Mouse (Mus musculus) myocyte (in vitro differentiated cells): ENCODE results near the gene Jakmip3. TPM values are rescaled to one million over a fixed set of nuclear protein-coding genes. Genes with fewer than 3 reads are reported as not detected.

Experiments used
- H3K27me3 ChIP-seq: one replicate; pipeline ENCODE4 v1.6.1; 2011; ENCODE audit not compliant: control insufficient read depth, insufficient read depth, insufficient read length
- H3K36me3 ChIP-seq: one replicate; pipeline ENCODE4 v1.6.1; 2011; ENCODE audit not compliant: control insufficient read depth, insufficient read depth
- H3K4me2 ChIP-seq: one replicate; pipeline ENCODE4 v1.6.1; 2011; ENCODE audit warnings: low read depth, control low read depth
- H3K4me3 ChIP-seq: one replicate; pipeline ENCODE4 v1.5.1; 2011; ENCODE audit warnings: mild to moderate bottlenecking, control low read depth, moderate library complexity
- H3K79me2 ChIP-seq: one replicate; pipeline ENCODE4 v1.6.1; 2011; ENCODE audit not compliant: control insufficient read depth, insufficient read depth
- H3ac ChIP-seq: one replicate; pipeline ENCODE4 v1.6.1; 2011; ENCODE audit not compliant: control insufficient read depth, insufficient read length
- CEBPB ChIP-seq: IDR thresholded peaks from 2 replicates; pipeline ENCODE4 v1.6.1; 2011; ENCODE audit warnings: mild to moderate bottlenecking, moderate library complexity; ENCODE audit not compliant: poor library complexity, insufficient read depth, severe bottlenecking
- E2F4 ChIP-seq: IDR thresholded peaks from one replicate; pipeline ENCODE4 v1.6.1; 2011; ENCODE audit warnings: mild to moderate bottlenecking, control low read depth, moderate library complexity; ENCODE audit not compliant: insufficient read depth
- MAX ChIP-seq: IDR thresholded peaks from one replicate; pipeline ENCODE4 v1.6.1; 2011; ENCODE audit warnings: low read depth, mild to moderate bottlenecking, control low read depth
- MYOD1 ChIP-seq, 3 experiments: IDR thresholded peaks; one replicate each; pipeline ENCODE4 v1.6.1; 2011; ENCODE audit warnings: control low read depth in 2 of 3, low read depth in 2 of 3, mild to moderate bottlenecking in 2 of 3, moderate library complexity in 1 of 3; ENCODE audit not compliant: insufficient read length in 2 of 3, control insufficient read depth in 1 of 3
- MYOG ChIP-seq, 3 experiments: IDR thresholded peaks; one replicate each; pipeline ENCODE4 v1.6.1; 2011; ENCODE audit warnings: control low read depth in 2 of 3, low read depth in 2 of 3, mild to moderate bottlenecking in 2 of 3; ENCODE audit not compliant: insufficient read length in 2 of 3, control insufficient read depth in 1 of 3, insufficient read depth in 1 of 3
- POLR2A ChIP-seq: IDR thresholded peaks from one replicate; pipeline ENCODE4 v1.6.1; 2011; ENCODE audit warnings: low read depth, mild to moderate bottlenecking, control low read depth, moderate library complexity; ENCODE audit not compliant: insufficient read length
- POLR2AphosphoS2 ChIP-seq: IDR thresholded peaks from one replicate; pipeline ENCODE4 v1.6.1; 2011; ENCODE audit warnings: low read depth, control low read depth; ENCODE audit not compliant: insufficient read length
- REST ChIP-seq: IDR thresholded peaks from one replicate; pipeline ENCODE4 v1.6.1; 2011; ENCODE audit warnings: mild to moderate bottlenecking, control low read depth, moderate library complexity; ENCODE audit not compliant: insufficient read depth, insufficient read length
- SRF ChIP-seq: IDR thresholded peaks from one replicate; pipeline ENCODE4 v1.6.1; 2011; ENCODE audit warnings: low read depth; ENCODE audit not compliant: control insufficient read depth, insufficient read length
- TCF12 ChIP-seq: IDR thresholded peaks from one replicate; pipeline ENCODE4 v1.6.1; 2011; ENCODE audit warnings: mild to moderate bottlenecking, control low read depth; ENCODE audit not compliant: poor library complexity, insufficient read depth, severe bottlenecking
- TCF3 ChIP-seq: IDR thresholded peaks from one replicate; pipeline ENCODE4 v1.6.1; 2011; ENCODE audit warnings: low read depth, control low read depth; ENCODE audit not compliant: insufficient read length
- USF1 ChIP-seq: IDR thresholded peaks from one replicate; pipeline ENCODE4 v1.6.1; 2011; ENCODE audit warnings: low read depth, mild to moderate bottlenecking, control low read depth, moderate library complexity
- polyA plus RNA-seq: library from polyadenylated mRNA; unstranded; fragments of >200 nt; fragmentation: generic; extraction: Trizol; gene quantifications from one replicate; pipeline ENCODE4 v1.2.1, GENCODE M21; 2012; ENCODE audit warnings: missing spikeins

Jakmip3 gene
- polyA plus RNA-seq, 1 experiment, result 0.01 TPM

DNA sequence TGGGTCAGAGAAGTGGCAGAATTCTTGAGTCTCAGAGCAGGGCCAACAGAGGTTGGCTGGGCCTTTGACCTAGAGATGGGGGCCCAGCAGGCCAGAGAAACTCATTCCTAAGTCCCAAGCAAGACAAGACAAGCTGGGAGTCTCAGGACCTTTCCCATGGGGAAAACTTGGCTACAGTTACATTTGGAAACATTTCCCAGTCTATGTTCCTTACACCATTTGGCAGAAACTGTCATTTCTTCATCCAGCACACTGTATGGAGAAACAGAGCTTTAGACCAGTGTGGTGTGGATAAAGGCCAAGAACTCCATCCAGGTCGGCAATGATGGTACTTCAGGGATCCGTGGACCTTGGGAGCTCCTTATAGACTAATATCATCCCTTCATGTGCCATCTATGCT, 71.1 kb downstream of the Jakmip3 start:
- no peak overlapping the region for H3K4me3 ChIP-seq
- no peaks in the 10 kb centered on the region for H3K36me3 ChIP-seq
- no peaks in the 10 kb centered on the region for H3K79me2 ChIP-seq
- TF ChIP-seq SRF, result no peak
- no peak for TF ChIP-seq POLR2A
- no peak for TF ChIP-seq MAX
- no peak for TF ChIP-seq POLR2AphosphoS2
- TF ChIP-seq USF1, result no peak
- H3K27me3 ChIP-seq, result peaks cover 32% of the 10 kb centered on the region
- H3K4me2 ChIP-seq, result no peak overlapping the region
- no peak overlapping the region for H3ac ChIP-seq

DNA sequence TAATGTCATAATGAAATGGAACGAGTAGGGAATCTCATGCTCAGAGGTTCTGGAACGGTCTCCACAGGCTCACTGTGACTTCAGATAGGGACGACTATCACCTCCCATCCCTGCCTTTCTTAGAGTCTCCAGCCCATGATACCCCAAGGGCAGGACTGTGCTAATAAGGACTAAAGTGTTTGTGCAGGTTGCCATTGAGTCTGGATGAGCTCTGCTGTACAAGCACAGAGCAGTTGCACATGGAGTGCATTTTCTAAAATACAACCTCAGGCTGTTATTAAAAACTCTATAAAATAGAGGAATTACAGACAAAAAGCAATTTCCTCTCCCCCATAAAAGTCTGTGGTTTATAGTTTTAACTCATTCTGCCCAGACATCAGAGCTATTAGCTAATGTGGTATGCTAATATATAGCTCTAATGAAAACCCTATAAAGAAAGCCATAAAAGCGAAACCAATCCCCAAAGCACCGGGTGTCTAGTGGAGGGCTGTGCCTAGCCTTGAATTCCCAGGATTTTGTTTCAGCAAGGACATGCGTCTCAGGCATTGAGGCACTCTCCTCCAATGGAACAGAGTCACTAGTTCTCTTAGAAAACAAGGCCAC, 72.3 kb downstream of the Jakmip3 start:
- Histone ChIP-seq H3ac (no peak overlapping the region), H3K4me3 (no peak overlapping the region), H3K36me3 (no peaks in the 10 kb centered on the region), H3K79me2 (no peaks in the 10 kb centered on the region), H3K4me2 (no peak overlapping the region), H3K27me3 (peaks cover 41% of the 10 kb centered on the region)
- TF ChIP-seq TCF3 (no peak), SRF (no peak), CEBPB (no peak), TCF12 (no peak)

DNA sequence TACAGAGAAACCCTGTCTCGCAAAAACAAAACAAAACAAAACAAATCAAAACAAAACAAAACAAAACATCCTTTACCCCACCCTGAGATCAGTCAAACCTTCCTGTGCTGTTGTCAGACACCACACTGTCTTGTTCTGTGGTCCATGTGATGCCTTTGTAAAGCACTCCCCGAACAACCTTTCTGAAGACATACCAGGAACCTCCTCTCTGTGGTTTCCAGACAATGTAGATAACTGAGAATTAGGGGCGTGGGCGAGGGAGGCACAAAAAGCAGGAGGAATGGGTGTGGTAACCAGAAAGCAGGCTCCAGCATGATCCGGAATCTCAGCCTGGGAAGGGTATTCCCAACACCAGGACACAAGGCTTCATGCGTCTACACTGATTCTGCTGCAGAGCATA, 74.6 kb downstream of the Jakmip3 start:
- no peak overlapping the region for H3K4me3 ChIP-seq
- no peaks in the 10 kb centered on the region for H3K36me3 ChIP-seq
- H3K79me2 ChIP-seq, result no peaks in the 10 kb centered on the region
- no peak overlapping the region for H3K4me2 ChIP-seq
- H3K27me3 ChIP-seq, result peaks cover 42% of the 10 kb centered on the region
- H3ac ChIP-seq, result no peak overlapping the region
- TF ChIP-seq CEBPB (no peak), E2F4 (no peak), MYOG (IDR thresholded peaks at IDR 0.05; ENCODE audit: control insufficient read depth in 1 of 3, insufficient read depth in 1 of 3, insufficient read length in 2 of 3, low read depth in 2 of 3) (no peak), TCF12 (no peak), MAX (no peak), USF1 (no peak), TCF3 (no peak), POLR2AphosphoS2 (no peak), POLR2A (no peak), SRF (no peak), MYOD1 (IDR thresholded peaks at IDR 0.05; ENCODE audit: control insufficient read depth in 1 of 3, insufficient read length in 2 of 3, low read depth in 2 of 3) (no peak), REST (no peak)

DNA sequence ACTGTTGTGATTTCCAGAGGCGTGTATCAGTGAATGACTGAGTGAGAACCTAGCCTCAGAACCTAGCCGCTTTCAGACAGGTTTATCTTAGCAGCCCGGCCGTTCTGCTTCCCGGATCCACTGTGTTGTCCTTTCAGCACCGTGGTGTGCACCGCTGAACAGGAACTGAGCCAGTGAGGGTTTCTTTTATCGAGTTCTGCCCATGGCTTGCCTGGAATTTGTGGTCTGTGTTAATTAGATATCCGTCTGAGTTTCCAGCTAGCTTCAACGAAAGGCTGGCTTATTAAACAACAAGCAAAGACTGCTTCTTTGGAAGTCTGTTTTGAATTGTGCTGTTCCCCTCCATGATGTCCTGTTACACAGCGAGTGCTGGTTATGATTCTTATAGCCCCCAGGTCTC, 75.8 kb downstream of the Jakmip3 start:
- H3K4me3 ChIP-seq, result no peak overlapping the region
- no peak for TF ChIP-seq SRF
- TF ChIP-seq MYOD1 (IDR thresholded peaks at IDR 0.05; ENCODE audit: control insufficient read depth in 1 of 3, insufficient read length in 2 of 3, low read depth in 2 of 3), result no peak
- no peak for TF ChIP-seq POLR2A
- no peak for TF ChIP-seq USF1
- TF ChIP-seq MYOG (IDR thresholded peaks at IDR 0.05; ENCODE audit: control insufficient read depth in 1 of 3, insufficient read depth in 1 of 3, insufficient read length in 2 of 3, low read depth in 2 of 3), result no peak
- TF ChIP-seq TCF12, result no peak
- TF ChIP-seq REST, result no peak
- TF ChIP-seq MAX, result no peak
- no peak for TF ChIP-seq POLR2AphosphoS2
- TF ChIP-seq E2F4, result no peak
- TF ChIP-seq CEBPB, result no peak
- TF ChIP-seq TCF3, result no peak
- H3K27me3 ChIP-seq, result peaks cover 47% of the 10 kb centered on the region
- no peak overlapping the region for H3ac ChIP-seq
- H3K79me2 ChIP-seq, result no peaks in the 10 kb centered on the region
- H3K36me3 ChIP-seq, result no peaks in the 10 kb centered on the region
- H3K4me2 ChIP-seq, result no peak overlapping the region

DNA sequence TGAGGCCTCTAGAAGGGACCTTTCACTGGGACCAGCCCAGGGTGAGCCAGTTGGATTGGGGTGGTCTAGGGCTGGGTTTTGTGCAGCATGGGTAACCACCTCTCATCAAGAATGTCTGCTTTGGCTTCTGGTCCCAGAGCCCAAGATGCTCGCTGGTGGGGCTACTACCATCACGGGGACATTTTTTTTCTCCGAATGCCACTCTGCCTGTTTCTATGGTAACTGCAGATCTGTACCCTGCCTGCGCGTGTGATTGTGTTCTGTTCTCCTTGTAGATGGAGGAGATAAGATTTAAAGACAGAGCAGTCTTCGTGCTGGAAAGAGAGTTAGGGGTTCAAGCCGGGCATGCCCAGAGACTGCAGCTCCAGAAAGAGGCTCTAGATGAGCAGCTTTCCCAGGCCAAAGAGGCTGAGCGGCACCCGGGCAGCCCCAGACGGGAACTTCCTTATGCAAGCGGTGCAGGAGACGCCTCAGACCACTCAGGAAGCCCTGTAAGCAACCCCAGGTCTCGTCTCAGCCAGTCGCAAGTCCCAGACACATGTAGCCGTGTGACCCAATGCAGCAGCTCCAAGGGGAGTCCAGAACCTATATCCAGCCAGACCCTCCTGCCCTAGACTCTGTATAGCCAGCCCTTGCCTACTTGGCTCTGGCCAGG, 76.8 kb downstream of the Jakmip3 start:
- H3K4me2 ChIP-seq, result no peak overlapping the region
- no peaks in the 10 kb centered on the region for H3K79me2 ChIP-seq
- H3ac ChIP-seq, result no peak overlapping the region
- no peak for TF ChIP-seq POLR2AphosphoS2
- TF ChIP-seq CEBPB, result no peak
- no peak for TF ChIP-seq MYOG (IDR thresholded peaks at IDR 0.05; ENCODE audit: control insufficient read depth in 1 of 3, insufficient read depth in 1 of 3, insufficient read length in 2 of 3, low read depth in 2 of 3)
- no peak for TF ChIP-seq TCF3
- TF ChIP-seq E2F4, result no peak
- no peak for TF ChIP-seq SRF
- no peak for TF ChIP-seq POLR2A
- TF ChIP-seq MAX, result no peak
- no peak for TF ChIP-seq REST
- TF ChIP-seq USF1, result no peak
- TF ChIP-seq TCF12, result no peak
- TF ChIP-seq MYOD1 (IDR thresholded peaks at IDR 0.05; ENCODE audit: control insufficient read depth in 1 of 3, insufficient read length in 2 of 3, low read depth in 2 of 3), result no peak
- H3K4me3 ChIP-seq, result no peak overlapping the region
- H3K36me3 ChIP-seq, result no peaks in the 10 kb centered on the region
- peaks cover 48% of the 10 kb centered on the region for H3K27me3 ChIP-seq
